Mouse (Mus musculus): ENCODE measurements around the gene Sh2b2.

DNA sequence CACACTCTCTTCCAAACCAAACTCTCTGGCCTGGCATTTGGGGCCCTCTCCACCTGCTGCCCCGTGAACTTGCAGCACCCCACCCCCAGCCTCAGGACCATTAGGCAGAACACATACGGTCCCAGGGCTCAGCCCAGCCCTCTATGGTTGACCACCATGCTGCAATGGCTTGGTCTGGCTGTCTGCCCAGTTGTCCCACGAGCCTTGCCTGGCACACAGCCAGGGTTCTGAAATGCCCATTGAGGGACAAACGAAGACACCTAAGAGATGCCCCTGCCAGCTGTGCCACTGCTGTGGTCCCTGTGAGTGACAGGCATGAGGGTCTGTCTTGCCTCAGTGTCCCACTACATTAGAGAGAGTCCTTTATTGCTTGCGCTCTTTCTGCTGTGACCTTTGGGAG is 30.4 kb downstream of the Sh2b2 start:
- TF ChIP-seq CTCF (IDR thresholded peaks at IDR 0.05; ENCODE audit: extremely low read depth, insufficient read length, insufficient replicate concordance, low read depth, low read length) (no peak), POLR2A (IDR thresholded peaks at IDR 0.05; ENCODE audit: low read depth, low read length) (no peak)
